Mouse (Mus musculus): Measurements from ENCODE around the gene Bri3. TPM values are rescaled to one million over a fixed set of nuclear protein-coding genes. Genes with fewer than 3 reads are reported as not detected.

The Bri3 gene
- total and polyA plus RNA-seq, 2 experiments from 2014 or later = 18.2 to 114 TPM

DNA sequence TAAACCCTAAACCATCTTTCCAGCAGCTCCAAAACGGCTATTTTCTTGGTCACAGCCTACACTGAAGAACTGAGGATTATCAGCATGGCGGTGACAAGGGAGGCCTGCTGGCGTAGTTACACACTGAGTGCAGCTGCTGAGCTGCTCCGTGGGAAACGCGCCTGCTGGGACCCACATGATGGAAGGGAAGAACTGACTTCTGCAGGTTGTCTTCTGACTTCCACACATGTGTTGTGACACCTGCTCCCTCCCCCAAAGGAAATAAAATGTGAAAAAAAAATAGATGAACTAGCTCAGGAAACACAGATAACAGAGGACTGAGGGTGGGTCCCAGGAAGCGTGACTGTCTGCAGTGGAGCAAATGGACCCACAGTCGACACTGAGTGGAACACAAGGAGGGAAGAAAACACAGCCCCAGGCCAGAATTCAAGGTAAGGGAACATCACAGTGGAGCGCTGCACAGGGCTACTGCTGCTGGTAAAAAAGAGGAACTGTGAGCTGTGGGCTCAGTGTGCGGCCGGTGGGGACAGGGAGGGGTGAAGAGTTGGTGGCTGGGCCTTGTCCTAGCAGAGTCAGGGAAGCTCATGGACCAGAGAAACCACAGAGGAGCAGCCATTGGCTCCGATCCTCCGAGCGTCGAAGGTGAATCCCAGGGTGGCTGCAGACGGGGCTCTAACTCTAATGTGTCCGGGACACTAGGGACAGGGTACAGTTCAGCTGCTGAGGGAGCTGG lies 32.8 kb downstream of the Bri3 start:
- Histone ChIP-seq H3K27me3 (ENCODE audit: insufficient read depth, low read length) (no peaks in the 10 kb centered on the region), H3K9ac (replicated peaks; ENCODE audit: low read length) (no peak overlapping the region), H3K9me3 (ENCODE audit: low read length) (no peaks in the 10 kb centered on the region), H3K36me3 (ENCODE audit: insufficient read depth, low read length) (no peaks in the 10 kb centered on the region), H3K4me2 (ENCODE audit: low read depth, low read length) (no peak overlapping the region), H3K4me1 (ENCODE audit: insufficient read depth, low read length) (no peaks in the 10 kb centered on the region), H3K27ac (no peak overlapping the region), H3K4me3 (ENCODE audit: low read length) (no peak overlapping the region)
- 83% methylated on average over 17 of the region's 17 CpGs for WGBS
- DNase-seq (ENCODE audit: low spot score) (no peak), ATAC-seq (no peak)
- TF ChIP-seq CTCF (IDR thresholded peaks at IDR 0.05; ENCODE audit: low read depth) = no peak

DNA sequence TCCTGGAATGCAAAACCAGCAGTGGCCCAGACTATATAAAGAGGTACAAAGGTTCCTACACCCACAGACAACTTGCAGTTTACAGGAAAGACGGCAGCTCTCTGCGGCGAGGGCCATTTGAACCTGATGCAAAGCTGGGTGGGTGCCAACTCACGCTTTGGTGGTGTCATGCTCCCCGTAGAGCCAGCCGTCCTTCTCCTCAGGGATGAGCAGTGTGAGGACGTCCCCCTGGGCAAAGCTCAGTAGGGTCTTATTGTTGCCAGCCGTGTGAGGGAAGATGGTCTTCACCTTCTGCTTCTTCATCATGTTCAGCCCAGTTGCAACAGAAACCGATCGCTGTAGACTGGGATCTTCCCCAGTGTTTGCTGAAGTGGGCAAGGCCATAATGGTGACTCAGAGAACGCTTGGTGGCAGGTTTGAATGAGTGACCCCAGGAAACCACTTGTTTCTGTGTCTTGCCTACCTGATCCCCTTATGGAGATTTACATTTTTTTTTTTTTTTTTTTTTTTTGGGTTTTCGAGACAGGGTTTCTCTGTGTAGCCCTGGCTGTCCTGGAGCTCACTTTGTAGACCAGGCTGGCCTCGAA lies 34.2 kb downstream of the Bri3 start:
- H3K9ac ChIP-seq (replicated peaks; ENCODE audit: low read length) = no peak overlapping the region
- TF ChIP-seq CTCF (IDR thresholded peaks at IDR 0.05; ENCODE audit: low read depth) = no peak

DNA sequence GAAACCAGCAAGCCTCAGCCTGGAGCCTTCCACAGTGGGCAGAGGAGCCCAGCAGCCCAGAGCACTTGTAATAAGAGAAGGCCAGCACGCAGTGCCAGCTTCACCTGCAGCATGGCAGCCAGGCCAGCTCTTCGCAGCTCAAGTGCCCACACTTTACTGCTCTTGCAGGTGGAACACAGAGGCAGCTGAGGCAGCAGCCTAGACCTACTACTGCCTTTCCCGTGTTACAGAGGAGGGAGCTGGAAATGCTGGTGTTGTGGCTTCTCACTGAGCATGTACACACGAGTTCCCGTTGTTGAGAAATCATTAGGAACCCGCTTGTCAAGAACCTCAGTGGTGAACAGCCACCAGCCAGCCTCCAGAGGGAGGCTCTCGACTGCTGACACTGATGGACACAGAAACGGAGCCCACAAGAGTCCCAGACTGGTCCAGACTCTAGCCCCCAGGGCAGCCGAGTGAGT lies 34.9 kb downstream of the Bri3 start:
- Histone ChIP-seq H3K4me3 (ENCODE audit: low read length) (no peak overlapping the region), H3K36me3 (ENCODE audit: insufficient read depth, low read length) (no peaks in the 10 kb centered on the region), H3K4me2 (ENCODE audit: low read depth, low read length) (no peak overlapping the region), H3K9ac (replicated peaks; ENCODE audit: low read length) (no peak overlapping the region), H3K27ac (no peak overlapping the region), H3K9me3 (ENCODE audit: low read length) (no peaks in the 10 kb centered on the region), H3K27me3 (ENCODE audit: insufficient read depth, low read length) (no peaks in the 10 kb centered on the region), H3K4me1 (ENCODE audit: insufficient read depth, low read length) (no peaks in the 10 kb centered on the region; the same call in 1 of the 2 replicates)
- DNase-seq (ENCODE audit: low spot score) (no peak), ATAC-seq (no peak)
- 80% methylated on average over 9 of the region's 9 CpGs for WGBS
- TF ChIP-seq CTCF (IDR thresholded peaks at IDR 0.05; ENCODE audit: low read depth) = no peak

More for the DNA sequence above, 34.2 kb downstream of the Bri3 start:
- Histone ChIP-seq H3K27ac (no peak overlapping the region), H3K4me2 (ENCODE audit: low read depth, low read length) (no peak overlapping the region), H3K4me3 (ENCODE audit: low read length) (no peak overlapping the region), H3K4me1 (ENCODE audit: insufficient read depth, low read length) (no peaks in the 10 kb centered on the region; the same call in 1 of the 2 replicates), H3K27me3 (ENCODE audit: insufficient read depth, low read length) (no peaks in the 10 kb centered on the region), H3K36me3 (ENCODE audit: insufficient read depth, low read length) (no peaks in the 10 kb centered on the region), H3K9me3 (ENCODE audit: low read length) (no peaks in the 10 kb centered on the region)
- WGBS = 78% methylated on average over 11 of the region's 13 CpGs
- DNase-seq (ENCODE audit: low spot score) = no peak
- no peak for ATAC-seq

DNA sequence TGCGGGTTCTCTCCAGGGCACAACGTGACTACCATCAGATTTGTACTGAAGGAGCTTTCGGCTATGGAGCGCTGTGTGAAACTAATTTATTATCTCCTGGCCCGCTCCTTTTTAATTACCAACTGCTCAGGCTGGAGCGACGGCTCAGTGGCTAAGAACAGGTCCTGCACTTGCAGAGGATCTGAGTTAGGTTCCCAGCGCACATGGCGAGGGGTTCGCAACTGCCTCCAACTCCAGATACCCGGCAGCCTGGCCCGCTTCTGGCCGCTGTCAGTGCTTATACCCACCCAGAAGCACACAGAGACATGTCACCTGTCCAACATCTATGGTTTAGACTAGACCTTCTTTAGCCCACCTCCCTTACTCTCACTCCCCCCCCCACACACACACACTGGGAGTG lies 35.7 kb downstream of the Bri3 start:
- H3K27me3 ChIP-seq (ENCODE audit: insufficient read depth, low read length) = no peaks in the 10 kb centered on the region
- no peak overlapping the region for H3K4me3 ChIP-seq (ENCODE audit: low read length)
- ATAC-seq (no peak), DNase-seq (ENCODE audit: low spot score) (no peak)
- no peaks in the 10 kb centered on the region; the same call in 1 of the 2 replicates for H3K4me1 ChIP-seq (ENCODE audit: insufficient read depth, low read length)
- H3K4me2 ChIP-seq (ENCODE audit: low read depth, low read length) = no peak overlapping the region
- no peak overlapping the region for H3K9ac ChIP-seq (replicated peaks; ENCODE audit: low read length)
- WGBS = 93% methylated on average over 13 of the region's 13 CpGs
- no peak for TF ChIP-seq CTCF (IDR thresholded peaks at IDR 0.05; ENCODE audit: low read depth)
- no peak overlapping the region for H3K27ac ChIP-seq
- H3K36me3 ChIP-seq (ENCODE audit: insufficient read depth, low read length) = no peaks in the 10 kb centered on the region
- no peaks in the 10 kb centered on the region for H3K9me3 ChIP-seq (ENCODE audit: low read length)

DNA sequence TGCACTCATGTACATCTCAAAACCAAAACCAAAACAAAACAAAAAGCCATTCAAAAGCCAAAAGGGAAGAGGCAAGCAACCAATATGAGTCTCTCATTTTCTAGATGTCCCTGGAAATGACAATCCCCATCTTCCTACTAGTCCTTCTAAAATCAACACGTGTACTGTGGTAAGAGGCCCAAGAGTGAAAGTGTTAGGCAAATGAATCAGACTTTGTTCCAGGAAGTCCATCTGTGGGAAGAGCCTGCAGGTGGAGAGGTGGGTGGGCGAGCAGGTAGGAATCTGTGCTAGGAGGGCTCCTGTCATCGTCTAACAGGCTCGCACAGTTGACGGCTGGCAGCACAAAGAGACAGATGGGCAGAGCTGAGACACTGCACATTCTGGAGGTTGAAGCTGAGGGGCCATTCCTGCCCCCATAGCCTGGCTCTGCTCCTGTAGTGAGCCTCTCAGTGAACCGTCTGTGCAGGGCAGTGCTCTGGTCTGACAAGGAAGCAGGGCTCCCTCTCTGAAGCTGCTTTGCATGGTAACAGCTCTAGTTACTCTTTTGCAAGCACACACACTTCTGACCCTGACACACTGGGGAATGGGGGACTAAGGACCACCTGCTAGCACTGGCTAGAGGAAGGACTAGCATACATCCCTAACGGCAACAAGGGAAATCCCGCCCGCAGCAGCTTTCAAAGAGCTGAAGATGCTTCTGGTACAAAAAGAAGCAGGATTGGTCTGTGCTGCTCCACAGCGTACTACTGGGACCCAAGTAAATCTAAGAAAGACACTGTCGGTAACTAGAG lies 38.4 kb downstream of the Bri3 start:
- Histone ChIP-seq H3K4me3 (ENCODE audit: low read length) (no peak overlapping the region), H3K4me2 (ENCODE audit: low read depth, low read length) (no peak overlapping the region), H3K9ac (replicated peaks; ENCODE audit: low read length) (no peak overlapping the region), H3K27ac (peak overlapping the region; percentile 27; the same call in 1 of the 2 replicates), H3K9me3 (ENCODE audit: low read length) (no peaks in the 10 kb centered on the region), H3K4me1 (ENCODE audit: insufficient read depth, low read length) (no peaks in the 10 kb centered on the region; the same call in 1 of the 2 replicates), H3K27me3 (ENCODE audit: insufficient read depth, low read length) (no peaks in the 10 kb centered on the region), H3K36me3 (ENCODE audit: insufficient read depth, low read length) (no peaks in the 10 kb centered on the region)
- DNase-seq (ENCODE audit: low spot score) (no peak), ATAC-seq (peak; percentile 38; the same call in 1 of the 2 replicates)
- TF ChIP-seq CTCF (IDR thresholded peaks at IDR 0.05; ENCODE audit: low read depth) = no peak
- 63% methylated on average over 11 of the region's 11 CpGs for WGBS

DNA sequence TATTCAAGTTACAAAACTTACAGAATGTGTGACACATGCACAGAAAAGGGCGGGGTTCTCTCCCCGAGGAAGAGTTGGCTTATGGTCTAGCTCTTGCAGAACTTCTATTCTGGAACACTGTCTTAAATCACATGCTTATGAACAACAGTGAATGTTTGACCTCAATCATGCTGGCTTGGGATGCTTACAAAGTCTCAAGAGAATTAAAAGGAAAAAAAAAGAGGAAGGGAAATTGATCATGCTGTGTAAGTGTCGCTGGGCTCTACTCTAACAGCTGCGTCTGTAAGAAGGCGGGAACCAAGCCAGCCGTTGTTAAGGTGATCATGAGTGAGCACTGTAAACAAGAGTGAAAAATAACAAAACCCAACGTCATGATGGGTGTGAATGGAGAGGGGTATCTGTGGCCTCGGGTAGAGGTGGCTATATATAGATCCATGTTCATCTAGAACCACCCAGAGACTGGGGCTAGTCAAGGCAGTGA lies 39.4 kb downstream of the Bri3 start:
- H3K4me2 ChIP-seq (ENCODE audit: low read depth, low read length) = no peak overlapping the region
- no peaks in the 10 kb centered on the region for H3K36me3 ChIP-seq (ENCODE audit: insufficient read depth, low read length)
- no peaks in the 10 kb centered on the region for H3K9me3 ChIP-seq (ENCODE audit: low read length)
- WGBS = 64% methylated on average over 8 of the region's 8 CpGs
- no peak for TF ChIP-seq CTCF (IDR thresholded peaks at IDR 0.05; ENCODE audit: low read depth)
- ATAC-seq (no peak), DNase-seq (ENCODE audit: low spot score) (no peak)
- H3K9ac ChIP-seq (replicated peaks; ENCODE audit: low read length) = no peak overlapping the region
- H3K27me3 ChIP-seq (ENCODE audit: insufficient read depth, low read length) = no peaks in the 10 kb centered on the region
- H3K27ac ChIP-seq = no peak overlapping the region
- H3K4me3 ChIP-seq (ENCODE audit: low read length) = no peak overlapping the region
- no peaks in the 10 kb centered on the region; the same call in 1 of the 2 replicates for H3K4me1 ChIP-seq (ENCODE audit: insufficient read depth, low read length)
